Mouse (Mus musculus) MEL (cell line): ENCODE results near the gene Sertad2. TPM values are rescaled to one million over a fixed set of nuclear protein-coding genes. Genes with fewer than 3 reads are reported as not detected.

ENCODE experiments used
- DNase-seq: peaks from one replicate; pipeline ENCODE4 v3.0.0; 2011; ENCODE audit warnings: low read depth, low spot score
- H3K27ac ChIP-seq: 2 replicates; pipeline ENCODE4 v1.5.1; 2012; ENCODE audit warnings: low read depth, mild to moderate bottlenecking, control low read depth, low read length, moderate library complexity; ENCODE audit not compliant: control insufficient read depth
- H3K27me3 ChIP-seq, 2 experiments: fragments of 150-350 bp in 1 of 2; sonication (generic) in 1 of 2; 2 replicates each; pipeline ENCODE4 v1.6.1; 2012; ENCODE audit warnings: low read length in 2 of 2, mild to moderate bottlenecking in 2 of 2, improper control_type of control experiment in 1 of 2, moderate library complexity in 1 of 2; ENCODE audit not compliant: insufficient read depth in 2 of 2, control insufficient read depth in 1 of 2
- H3K36me3 ChIP-seq, 2 experiments: 2 replicates each; pipeline ENCODE4 v1.6.1; 2012 to 2014; ENCODE audit warnings: low read length in 2 of 2, improper control_type of control experiment in 1 of 2, inconsistent platforms in 1 of 2, mild to moderate bottlenecking in 1 of 2; ENCODE audit not compliant: insufficient read depth in 2 of 2, control insufficient read depth in 1 of 2
- H3K4me1 ChIP-seq, 2 experiments: fragments of 150-350 bp in 1 of 2; sonication (generic) in 1 of 2; 2 replicates each; pipeline ENCODE4 v1.6.1; 2012; ENCODE audit warnings: low read length in 2 of 2, improper control_type of control experiment in 1 of 2, mild to moderate bottlenecking in 1 of 2; ENCODE audit not compliant: insufficient read depth in 2 of 2, control insufficient read depth in 1 of 2
- H3K4me3 ChIP-seq, 2 experiments: fragments of 150-350 bp in 1 of 2; sonication (generic) in 1 of 2; 2 replicates each; pipeline ENCODE4 v1.5.1; 2012; ENCODE audit warnings: low read depth in 2 of 2, low read length in 2 of 2, mild to moderate bottlenecking in 2 of 2, moderate library complexity in 2 of 2, control low read depth in 1 of 2, improper control_type of control experiment in 1 of 2; ENCODE audit not compliant: control insufficient read depth in 1 of 2, insufficient read depth in 1 of 2
- H3K79me2 ChIP-seq: 2 replicates; pipeline ENCODE4 v1.6.1; 2012; ENCODE audit warnings: mild to moderate bottlenecking, low read length, moderate library complexity; ENCODE audit not compliant: control insufficient read depth, poor library complexity, insufficient read depth
- H3K9ac ChIP-seq: 2 replicates; pipeline ENCODE4 v1.6.1; 2012; ENCODE audit warnings: low read depth, mild to moderate bottlenecking, control low read depth, low read length, moderate library complexity; ENCODE audit not compliant: control insufficient read depth, poor library complexity, severe bottlenecking
- H3K9me3 ChIP-seq: fragments of 150-350 bp; sonication (generic); replicated peaks from 2 replicates; pipeline ENCODE4 v1.6.1; 2012; ENCODE audit warnings: mild to moderate bottlenecking, low read length, improper control_type of control experiment, moderate library complexity; ENCODE audit not compliant: insufficient read depth
- CHD1 ChIP-seq: IDR thresholded peaks from 2 replicates; pipeline ENCODE4 v1.6.1; 2012; ENCODE audit warnings: low read depth, mild to moderate bottlenecking, inconsistent platforms, low read length, improper control_type of control experiment
- CTCF ChIP-seq, 3 experiments: IDR thresholded peaks in 2 of 3; conservative IDR thresholded peaks in 1 of 3; 2 replicates each; pipeline ENCODE4 v1.5.1; 2011 to 2012; ENCODE audit warnings: low read length in 3 of 3, low read depth in 2 of 3, mild to moderate bottlenecking in 2 of 3, improper control_type of control experiment in 1 of 3, inconsistent platforms in 1 of 3, mixed read lengths in 1 of 3, moderate library complexity in 1 of 3; ENCODE audit not compliant: control insufficient read depth in 1 of 3, insufficient read depth in 1 of 3, poor library complexity in 1 of 3, severe bottlenecking in 1 of 3
- E2F4 ChIP-seq: IDR thresholded peaks from 2 replicates; pipeline ENCODE4 v1.6.1; 2011; ENCODE audit warnings: low read depth, low read length, improper control_type of control experiment, borderline replicate concordance
- EP300 ChIP-seq, 2 experiments: IDR thresholded peaks; 2 replicates each; pipeline ENCODE4 v1.6.1; 2011; ENCODE audit warnings: improper control_type of control experiment in 2 of 2, low read length in 2 of 2, low read depth in 1 of 2, mild to moderate bottlenecking in 1 of 2
- GATA1 ChIP-seq: IDR thresholded peaks from 2 replicates; pipeline ENCODE4 v1.6.1; 2011; ENCODE audit warnings: low read depth, low read length, improper control_type of control experiment
- NELFE ChIP-seq: IDR thresholded peaks from 2 replicates; pipeline ENCODE4 v1.6.1; 2011; ENCODE audit warnings: low read depth, low read length, improper control_type of control experiment
- POLR2AphosphoS5 ChIP-seq: IDR thresholded peaks from 2 replicates; pipeline ENCODE4 v1.6.1; 2012; ENCODE audit warnings: low read depth, borderline replicate concordance, mild to moderate bottlenecking, inconsistent platforms, low read length, moderate library complexity, mixed read lengths
- RAD21 ChIP-seq: IDR thresholded peaks from 2 replicates; pipeline ENCODE4 v1.6.1; 2011; ENCODE audit warnings: mild to moderate bottlenecking, low read depth, low read length, improper control_type of control experiment
- RCOR1 ChIP-seq: IDR thresholded peaks from 2 replicates; pipeline ENCODE4 v1.6.1; 2012; ENCODE audit warnings: low read depth, mild to moderate bottlenecking, inconsistent platforms, low read length, improper control_type of control experiment
- TCF12 ChIP-seq: IDR thresholded peaks from 2 replicates; pipeline ENCODE4 v1.6.1; 2014; ENCODE audit warnings: low read depth, mild to moderate bottlenecking, inconsistent platforms, low read length, improper control_type of control experiment, moderate library complexity
- USF2 ChIP-seq, 2 experiments: IDR thresholded peaks; 2 replicates each; pipeline ENCODE4 v1.6.1; 2011 to 2012; ENCODE audit warnings: improper control_type of control experiment in 2 of 2, low read length in 2 of 2, borderline replicate concordance in 1 of 2, inconsistent platforms in 1 of 2, low read depth in 1 of 2, mild to moderate bottlenecking in 1 of 2; ENCODE audit not compliant: insufficient read depth in 1 of 2
- ZMIZ1 ChIP-seq: IDR thresholded peaks from 2 replicates; pipeline ENCODE4 v1.6.1; 2012; ENCODE audit warnings: low read depth, mild to moderate bottlenecking, inconsistent platforms, low read length, improper control_type of control experiment, moderate library complexity
- ZNF384 ChIP-seq: IDR thresholded peaks from 2 replicates; pipeline ENCODE4 v1.6.1; 2012; ENCODE audit warnings: low read depth, mild to moderate bottlenecking, inconsistent platforms, low read length, improper control_type of control experiment
- polyA plus RNA-seq, 2 experiments: library from polyadenylated mRNA; stranded (reverse) in 1 of 2; unstranded in 1 of 2; fragments of >175 nt in 1 of 2; fragments of >200 nt in 1 of 2; gene quantifications; 2 replicates each; pipeline versions ENCODE4 v1.2.1 to v1.2.4; 2012; ENCODE audit warnings: low replicate concordance in 2 of 2, low read depth in 1 of 2; ENCODE audit not compliant: insufficient read length in 2 of 2, insufficient read depth in 1 of 2, missing spikeins in 1 of 2
- total RNA-seq: library from RNA; depleted of rRNA; stranded (reverse); fragments of 300-350 nt; gene quantifications from 2 replicates; pipeline ENCODE4 v1.2.3, GENCODE M21; 2012

The Sertad2 gene
- total and polyA plus RNA-seq, 3 experiments: 7.0 to 11.5 TPM; not detected in 1

GRCm38 (mm10) chr11:20544801-20545515 is 1.9 kb downstream of the Sertad2 start:
- H3K4me1 ChIP-seq: peaks cover 5 to 9% of the 10 kb centered on the region in 2 experiments; a peak in 2 of 4 replicates
- no peaks in the 10 kb centered on the region for H3K9me3 ChIP-seq
- H3K79me2 ChIP-seq: peaks cover 6% of the 10 kb centered on the region; the same call in 1 of the 2 replicates
- no peak overlapping the region for H3K4me3 ChIP-seq
- no peaks in the 10 kb centered on the region for H3K27me3 ChIP-seq
- no peak for DNase-seq
- no peak overlapping the region for H3K27ac ChIP-seq
- TF ChIP-seq TCF12 (no peak), E2F4 (no peak), USF2 (IDR thresholded peaks at IDR 0.05; ENCODE audit: borderline replicate concordance in 1 of 2, insufficient read depth in 1 of 2, low read depth in 1 of 2, low read length in 2 of 2) (no peak), ZNF384 (no peak), POLR2AphosphoS5 (no peak), NELFE (no peak)
- no peak overlapping the region for H3K9ac ChIP-seq
- H3K36me3 ChIP-seq: peaks cover 0 to 5% of the 10 kb centered on the region in 2 experiments; a peak in 2 of 4 replicates

GRCm38 (mm10) chr11:20549481-20549880 is 6.4 kb downstream of the Sertad2 start:
- Histone ChIP-seq H3K4me3 (no peak overlapping the region), H3K4me1 (peaks cover 0 to 4% of the 10 kb centered on the region in 2 experiments; a peak in 3 of 4 replicates), H3K36me3 (peaks cover 0 to 11% of the 10 kb centered on the region in 2 experiments; a peak in 2 of 4 replicates), H3K27ac (no peak overlapping the region), H3K79me2 (no peaks in the 10 kb centered on the region), H3K27me3 (no peaks in the 10 kb centered on the region), H3K9ac (no peak overlapping the region), H3K9me3 (no peaks in the 10 kb centered on the region)
- TF ChIP-seq POLR2AphosphoS5: no peak
- TF ChIP-seq ZMIZ1: no peak
- TF ChIP-seq CTCF (IDR thresholded peaks at IDR 0.05 in 2 of 3, conservative IDR thresholded peaks at IDR 0.05 in 1 of 3; ENCODE audit: control insufficient read depth in 1 of 3, insufficient read depth in 1 of 3, low read depth in 2 of 3, low read length in 3 of 3, poor library complexity in 1 of 3, severe bottlenecking in 1 of 3): no peak
- no peak for TF ChIP-seq RCOR1
- TF ChIP-seq EP300 (IDR thresholded peaks at IDR 0.05; ENCODE audit: low read depth in 1 of 2, low read length in 2 of 2): no peak
- no peak for TF ChIP-seq CHD1
- TF ChIP-seq GATA1: no peak
- no peak for TF ChIP-seq TCF12
- TF ChIP-seq RAD21: no peak
- TF ChIP-seq NELFE: no peak
- TF ChIP-seq USF2 (IDR thresholded peaks at IDR 0.05; ENCODE audit: borderline replicate concordance in 1 of 2, insufficient read depth in 1 of 2, low read depth in 1 of 2, low read length in 2 of 2): no peak
- no peak for DNase-seq
